Mouse (Mus musculus) A20 (cell line): ENCODE measurements around the gene Phka2.

Source experiments
- DNase-seq: peaks from one replicate; pipeline ENCODE4 v3.0.0-alpha.2; 2011; ENCODE audit warnings: low read depth, low spot score

Gene Phka2

DNA sequence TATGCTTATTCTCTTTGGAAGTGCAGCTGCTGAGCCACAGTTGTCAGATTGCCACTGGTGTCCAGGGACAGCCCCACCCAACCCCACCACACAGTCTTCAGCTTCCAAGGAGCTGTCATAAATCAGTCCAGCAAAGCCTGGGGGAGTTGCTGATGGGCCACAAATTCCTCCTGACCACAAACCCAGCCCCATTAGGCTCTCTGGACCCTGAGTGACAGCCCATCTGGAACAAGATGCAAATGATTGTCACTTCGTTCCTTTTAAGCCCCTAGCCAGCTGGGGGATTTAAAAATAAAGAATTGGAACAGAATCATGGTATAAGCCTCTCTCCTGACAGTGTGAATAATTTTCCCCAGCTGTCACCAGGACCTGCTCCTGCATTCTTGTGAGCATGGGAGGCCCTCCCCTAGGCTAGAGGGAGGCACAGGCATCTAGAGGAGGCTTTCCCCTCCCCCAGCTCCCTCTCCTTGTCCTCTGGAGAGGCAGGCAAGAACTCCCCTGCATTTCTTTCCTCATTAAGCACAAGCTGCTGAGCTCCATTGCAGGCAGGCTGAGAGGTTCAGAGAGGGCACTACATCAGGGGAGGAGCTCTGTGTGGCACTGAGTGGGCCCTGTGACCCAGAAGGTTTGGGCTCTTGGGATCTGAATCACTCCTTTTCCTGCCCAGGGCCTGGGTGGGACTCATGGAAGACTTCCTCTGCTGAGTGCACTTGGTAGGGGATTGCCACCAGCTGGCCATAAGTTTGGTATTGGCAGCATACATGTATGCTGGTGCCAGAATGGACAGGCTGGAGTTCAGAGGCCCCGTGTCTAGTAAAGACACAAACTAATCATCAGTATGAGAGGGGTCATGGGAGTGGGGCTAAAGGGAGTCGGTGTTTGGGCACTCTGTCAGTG is 96.8 kb downstream of the Phka2 start:
- peak; percentile 24 for DNase-seq

DNA sequence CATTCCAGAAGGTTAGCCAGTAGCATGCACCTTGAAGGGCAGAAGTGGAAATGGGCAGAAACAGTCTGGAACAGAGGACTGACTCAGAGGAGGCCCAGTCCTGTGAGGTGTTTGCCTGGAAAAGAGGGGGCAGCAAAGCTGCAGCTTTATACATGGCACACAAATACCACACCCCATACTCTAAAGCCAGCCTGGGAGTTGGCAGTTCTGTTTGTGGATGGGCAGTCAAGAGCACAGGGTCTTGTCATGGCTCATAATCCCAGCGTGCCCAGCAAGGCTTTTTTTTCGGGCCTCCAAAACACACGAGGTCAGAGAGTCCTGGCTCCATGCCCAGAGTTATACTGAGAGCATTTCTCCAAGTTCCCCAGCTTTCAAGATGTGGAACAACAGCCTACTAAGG is 99.1 kb downstream of the Phka2 start:
- DNase-seq = no peak

DNA sequence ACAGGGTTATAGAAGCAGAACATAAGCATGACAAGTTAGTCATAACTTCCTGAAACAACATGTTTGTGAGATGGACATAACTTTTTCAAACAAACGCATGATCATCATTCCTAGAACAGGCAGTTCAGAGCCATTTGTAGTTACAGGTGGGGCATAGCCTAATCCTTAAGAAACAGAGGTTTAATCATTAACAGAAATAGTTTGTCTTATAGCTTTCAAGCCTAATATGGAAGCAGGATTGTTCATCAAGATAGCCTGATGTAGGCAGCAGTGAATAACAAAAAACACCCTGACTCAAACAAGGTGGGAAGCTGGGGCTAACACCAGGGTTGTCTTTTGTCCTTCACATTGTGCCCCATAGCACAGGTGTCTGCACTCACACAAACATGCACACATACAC is 100.8 kb downstream of the Phka2 start:
- no peak for DNase-seq

DNA sequence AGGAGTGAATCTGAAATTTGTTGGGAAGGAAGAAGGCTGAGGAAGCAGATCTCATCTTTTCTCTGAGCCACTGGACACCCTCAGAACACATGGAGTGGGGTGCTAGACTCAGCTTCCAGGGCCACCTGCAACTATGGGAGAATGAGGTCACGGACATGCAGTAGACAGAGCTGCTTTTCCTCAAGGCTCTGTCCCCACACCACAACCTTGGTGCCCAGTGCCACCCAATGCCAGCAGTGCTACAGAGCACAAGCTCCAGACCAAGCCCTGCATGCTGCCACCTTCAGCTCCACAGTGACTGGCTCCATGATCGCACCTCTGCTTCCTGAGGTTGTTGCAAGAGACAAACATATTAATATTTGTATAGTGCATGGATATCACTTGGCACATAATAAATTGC is 101.3 kb downstream of the Phka2 start:
- no peak for DNase-seq

DNA sequence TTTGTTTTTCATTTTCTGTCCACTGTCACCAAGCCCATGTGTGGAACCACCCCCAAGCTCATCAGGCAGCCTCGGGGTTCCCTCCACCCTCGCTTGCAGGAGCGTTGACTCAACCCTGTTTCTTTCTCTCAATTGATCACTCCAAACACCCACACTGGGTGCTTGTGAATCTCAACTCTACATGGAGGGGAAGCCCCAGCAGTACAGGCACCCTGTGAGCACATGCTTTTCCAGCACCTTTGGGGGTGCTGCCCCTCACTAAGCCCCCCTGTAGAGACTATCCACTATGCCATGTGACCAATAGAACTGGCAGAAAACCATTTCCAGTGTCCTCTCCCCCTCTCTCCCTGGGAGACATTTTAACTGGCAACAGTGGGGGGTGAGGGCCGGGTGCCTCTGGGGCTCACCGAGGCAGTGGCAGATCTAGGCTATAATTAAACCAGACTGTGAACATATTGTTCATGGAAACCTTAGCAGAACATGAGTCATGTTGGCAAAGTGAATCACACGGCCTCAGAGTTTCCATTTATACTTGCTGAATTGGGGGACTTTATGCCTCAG is 102.1 kb downstream of the Phka2 start:
- no peak for DNase-seq

DNA sequence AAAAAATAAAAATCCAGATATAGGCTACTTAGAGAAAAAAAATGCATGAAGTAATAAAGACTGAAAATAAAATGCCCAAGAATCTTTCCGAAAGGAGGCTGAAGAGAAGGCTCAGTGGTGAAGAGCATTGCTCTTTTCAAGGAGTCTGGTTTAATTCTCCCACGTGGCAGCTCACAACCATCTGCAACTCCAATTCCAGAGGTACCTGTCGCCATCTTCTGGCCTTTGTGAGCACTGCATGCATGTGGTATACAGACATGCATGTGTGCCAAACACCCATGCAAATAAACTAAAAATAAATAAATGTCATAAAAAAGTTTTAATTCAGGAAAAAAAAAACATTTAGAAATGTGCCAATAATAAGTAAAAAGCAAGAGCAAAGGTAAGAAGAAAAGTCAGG is 107.9 kb downstream of the Phka2 start:
- DNase-seq = peak; percentile 68

DNA sequence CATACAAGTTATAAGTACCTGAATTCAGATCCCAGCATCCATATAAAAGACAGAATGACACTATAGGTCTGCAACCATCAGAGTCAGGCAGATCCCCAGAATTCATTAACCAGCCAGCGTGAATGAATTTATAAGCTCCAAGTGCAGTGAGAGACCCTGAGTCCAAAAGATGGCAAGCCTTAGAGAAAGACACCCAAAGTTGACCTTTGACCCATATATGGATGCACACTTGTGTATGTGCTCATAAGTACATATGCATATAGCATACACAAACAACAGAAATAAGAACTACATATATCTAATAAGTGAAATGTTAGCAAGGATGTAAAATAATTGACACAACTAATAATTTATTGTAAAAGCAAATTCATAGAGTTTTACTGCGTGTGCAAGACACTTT is 108.5 kb downstream of the Phka2 start:
- no peak for DNase-seq

DNA sequence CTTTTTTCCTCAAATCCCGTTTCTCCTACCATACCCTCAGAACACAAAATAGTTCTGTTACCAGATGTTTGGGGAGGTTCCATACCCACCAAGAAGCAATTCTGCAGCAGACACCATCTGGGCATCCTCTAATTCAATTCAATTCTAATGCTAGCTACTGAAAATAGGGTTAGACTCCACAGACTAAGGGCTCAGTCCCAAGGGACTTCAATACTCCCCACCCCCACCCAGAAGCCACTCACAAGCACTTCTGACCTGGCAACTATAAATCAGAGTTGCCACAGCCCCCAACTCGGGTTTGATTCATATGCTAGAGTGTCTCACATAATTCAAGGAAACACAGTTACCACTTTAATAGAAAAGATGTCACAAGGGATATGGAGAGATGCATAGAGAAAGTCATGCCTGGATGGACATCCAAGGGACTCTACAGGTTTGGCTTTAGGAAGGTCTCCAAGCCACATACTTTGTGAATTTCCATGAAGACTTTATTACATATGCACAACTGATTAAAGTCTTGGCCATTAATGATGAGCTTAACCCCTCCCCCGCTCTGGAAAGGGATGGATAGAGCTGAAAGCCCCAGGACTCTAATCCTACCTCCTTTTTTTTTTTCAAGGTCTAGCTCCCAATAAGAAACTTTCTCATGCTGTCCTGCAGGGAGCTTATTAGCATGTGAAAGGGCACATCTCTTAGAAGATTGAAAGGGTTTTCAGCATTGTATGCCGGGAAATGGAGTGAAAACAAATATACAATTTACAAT is 109.1 kb downstream of the Phka2 start:
- DNase-seq = no peak
